Mouse (Mus musculus) midbrain, embryonic 12.5 days (tissue): ENCODE data around the gene Rnf123. TPM values are rescaled to one million over a fixed set of nuclear protein-coding genes. Genes with fewer than 3 reads are reported as not detected.
A peak's percentile ranks its signal among the peaks of the same experiment; 100 is the strongest.

Experiments
- ATAC-seq: fragments of 200-750 bp; cut with Nextera tagmentation; 2 replicates; pipeline ENCODE4 v1.8.0; 2017; ENCODE audit warnings: low read depth, moderate TSS enrichment, moderate library complexity; ENCODE audit not compliant: low FRiP score
- H3K27ac ChIP-seq: fragments of 300-500 bp; sonication (generic); replicated peaks from 2 replicates; pipeline ENCODE4 v1.5.1; 2016; ENCODE audit warnings: mild to moderate bottlenecking
- H3K27me3 ChIP-seq: fragments of 300-500 bp; sonication (generic); 2 replicates; pipeline ENCODE4 v1.6.1; 2016; ENCODE audit warnings: mild to moderate bottlenecking
- H3K36me3 ChIP-seq: fragments of 300-500 bp; sonication (generic); 2 replicates; pipeline ENCODE4 v1.6.1; 2016
- H3K4me1 ChIP-seq: fragments of 300-500 bp; sonication (generic); 2 replicates; pipeline ENCODE4 v1.6.1; 2016
- H3K4me2 ChIP-seq: fragments of 300-500 bp; sonication (generic); replicated peaks from 2 replicates; pipeline ENCODE4 v1.6.1; 2016; ENCODE audit warnings: mild to moderate bottlenecking, moderate library complexity
- H3K4me3 ChIP-seq: fragments of 300-500 bp; sonication (generic); 2 replicates; pipeline ENCODE4 v1.5.1; 2016; ENCODE audit warnings: mild to moderate bottlenecking
- H3K9ac ChIP-seq: fragments of 300-500 bp; sonication (generic); replicated peaks from 2 replicates; pipeline ENCODE4 v1.6.1; 2016; ENCODE audit warnings: mild to moderate bottlenecking, moderate library complexity
- H3K9me3 ChIP-seq: fragments of 300-500 bp; sonication (generic); 2 replicates; pipeline ENCODE4 v1.6.1; 2016; ENCODE audit warnings: mild to moderate bottlenecking
- WGBS: fragments of 180-500 bp; shearing (Covaris S2); methylation state at CpG from one replicate; pipeline ENCODE4 v1.1.7; 2016; 5-methylcytosine and 5-hydroxymethylcytosine counted together
- polyA plus RNA-seq: library from polyadenylated mRNA; unstranded; fragments of >200 nt; fragmentation: Nextera tagmentation; extraction: Ambion mirVana; gene quantifications from 2 replicates; pipeline ENCODE4 v1.2.1, GENCODE M21; 2016

Rnf123 gene
- polyA plus RNA-seq, 1 experiment from 2014 or later = 41.2 TPM

DNA sequence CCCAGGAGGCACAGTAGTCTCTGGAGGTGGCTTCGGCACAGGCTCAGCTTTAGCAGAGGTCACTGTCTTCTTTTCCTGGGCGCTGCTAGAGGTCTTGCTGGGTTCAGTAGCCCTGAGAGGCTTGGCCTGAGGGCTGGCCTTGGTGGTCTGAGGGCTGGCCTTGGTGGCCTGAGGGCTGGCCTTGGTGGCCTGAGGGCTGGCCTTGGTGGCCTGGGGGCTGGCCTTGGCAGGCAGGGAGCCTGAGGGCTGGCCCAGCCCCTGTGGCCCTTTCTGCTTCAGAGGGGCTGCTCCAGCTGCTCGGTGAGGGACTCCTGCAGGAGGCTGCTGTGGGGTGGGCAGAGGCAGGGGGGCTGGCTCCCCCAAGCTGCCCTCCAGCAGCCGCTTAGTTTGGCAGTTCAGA is 34.0 kb upstream of the Rnf123 start:
- 62% methylated on average over 4 of the region's 4 CpGs for WGBS
- no peak for ATAC-seq
- Histone ChIP-seq H3K9ac (no peak overlapping the region), H3K4me1 (peaks cover 4% of the 10 kb centered on the region; the same call in 1 of the 2 replicates), H3K27ac (no peak overlapping the region), H3K36me3 (peaks cover 48% of the 10 kb centered on the region), H3K27me3 (peaks cover 9% of the 10 kb centered on the region; the same call in 1 of the 2 replicates), H3K4me3 (no peak overlapping the region), H3K9me3 (no peaks in the 10 kb centered on the region), H3K4me2 (no peak overlapping the region)

- H3K4me1 ChIP-seq = peaks cover 16% of the 10 kb centered on the region
- no peak overlapping the region for H3K4me2 ChIP-seq
- H3K9ac ChIP-seq = no peak overlapping the region
- peaks cover 57% of the 10 kb centered on the region for H3K36me3 ChIP-seq
- peaks cover 23% of the 10 kb centered on the region for H3K27me3 ChIP-seq
- H3K9me3 ChIP-seq = no peaks in the 10 kb centered on the region
- WGBS = 77% methylated on average over 43 of the region's 43 CpGs
- ATAC-seq = no peak
- no peak overlapping the region for H3K4me3 ChIP-seq
- H3K27ac ChIP-seq = no peak overlapping the region
Observed at GRCm38 (mm10) chr9:108115290-108116077, 32.3 kb upstream of the Rnf123 start.

- Histone ChIP-seq H3K4me1 (peaks cover 13% of the 10 kb centered on the region), H3K36me3 (peaks cover 61% of the 10 kb centered on the region), H3K9ac (no peak overlapping the region), H3K4me3 (no peak overlapping the region), H3K9me3 (no peaks in the 10 kb centered on the region), H3K27ac (no peak overlapping the region), H3K27me3 (peaks cover 29% of the 10 kb centered on the region), H3K4me2 (no peak overlapping the region)
- ATAC-seq = no peak
- 97% methylated on average over 18 of the region's 18 CpGs for WGBS
Observed at GRCm38 (mm10) chr9:108112719-108113340, 29.7 kb upstream of the Rnf123 start.

DNA sequence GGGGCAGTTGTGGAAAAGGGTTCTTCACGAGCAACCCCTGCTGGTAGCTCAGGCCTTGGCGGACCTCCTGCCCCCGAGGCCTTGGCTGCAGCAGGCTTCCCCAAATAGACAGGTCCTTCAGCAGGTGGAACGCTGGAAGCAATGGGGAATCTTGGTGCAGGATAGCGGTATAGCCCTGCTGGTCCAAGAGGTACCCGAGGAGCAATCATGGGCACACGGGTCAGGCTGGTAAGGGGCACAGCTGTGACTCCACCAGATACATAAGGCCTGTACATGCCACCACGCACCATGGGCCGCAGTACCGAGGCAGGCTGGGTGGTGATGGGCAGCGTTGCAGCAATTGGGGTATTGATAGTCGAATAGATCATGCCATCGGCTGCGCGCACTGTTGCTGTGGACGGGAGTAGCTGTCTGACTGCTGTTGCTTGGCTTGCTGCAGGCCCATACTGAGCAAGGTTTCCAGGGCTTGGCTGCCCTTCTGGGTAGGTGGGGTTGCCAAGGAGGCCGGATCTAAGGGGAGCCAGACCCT is 28.5 kb upstream of the Rnf123 start:
- Histone ChIP-seq H3K27me3 (peaks cover 29% of the 10 kb centered on the region), H3K4me1 (peaks cover 13% of the 10 kb centered on the region), H3K4me3 (peak overlapping the region; percentile 10), H3K4me2 (peak overlapping the region; percentile 35), H3K9me3 (no peaks in the 10 kb centered on the region), H3K9ac (no peak overlapping the region), H3K36me3 (peaks cover 66% of the 10 kb centered on the region), H3K27ac (peak overlapping the region; percentile 4; the same call in 1 of the 2 replicates)
- WGBS = 75% methylated on average over 17 of the region's 17 CpGs
- ATAC-seq = no peak

DNA sequence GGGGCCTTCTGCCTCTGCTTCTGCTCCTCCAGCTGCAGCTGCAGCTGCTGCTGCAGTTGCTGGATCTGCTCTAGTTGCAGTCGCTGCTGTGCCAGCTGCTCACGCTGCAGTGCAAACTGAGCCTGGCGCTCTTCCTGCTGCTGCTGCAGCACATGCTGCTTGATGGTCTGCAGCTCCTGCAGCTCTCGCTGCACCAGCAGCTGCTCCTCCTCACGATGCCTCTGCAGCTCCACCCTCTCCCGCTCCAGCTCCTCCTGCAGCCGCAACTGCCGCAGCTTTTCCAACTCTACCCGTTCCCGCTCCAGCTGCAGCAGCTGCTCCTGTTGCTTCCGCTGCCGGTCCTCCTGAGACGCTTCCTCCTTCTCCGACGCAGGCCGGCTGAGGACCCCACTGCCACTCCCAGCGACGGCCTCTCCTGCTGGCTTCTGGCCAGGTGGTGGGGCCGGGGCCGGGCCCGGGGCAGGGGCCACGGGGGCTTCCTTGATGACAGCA is 28.0 kb upstream of the Rnf123 start:
- peak overlapping the region; percentile 4; the same call in 1 of the 2 replicates for H3K27ac ChIP-seq
- peaks cover 65% of the 10 kb centered on the region for H3K36me3 ChIP-seq
- WGBS = 20% methylated on average over 22 of the region's 22 CpGs

GRCm38 (mm10) chr9:108110160-108110559 is 27.0 kb upstream of the Rnf123 start:
- Histone ChIP-seq H3K9me3 (no peaks in the 10 kb centered on the region), H3K4me2 (no peak overlapping the region), H3K27ac (no peak overlapping the region), H3K27me3 (peaks cover 21% of the 10 kb centered on the region), H3K9ac (no peak overlapping the region), H3K36me3 (peaks cover 62% of the 10 kb centered on the region), H3K4me1 (peaks cover 20% of the 10 kb centered on the region), H3K4me3 (no peak overlapping the region)
- ATAC-seq = no peak
- whole genome bisulfite sequencing = 90% methylated on average over 16 of the region's 16 CpGs

More for the DNA sequence above, 28.0 kb upstream of the Rnf123 start:
- ATAC-seq = no peak
- Histone ChIP-seq H3K27me3 (peaks cover 27% of the 10 kb centered on the region), H3K9ac (no peak overlapping the region), H3K9me3 (no peaks in the 10 kb centered on the region), H3K4me1 (peaks cover 13% of the 10 kb centered on the region), H3K4me3 (peak overlapping the region; percentile 10), H3K4me2 (peak overlapping the region; percentile 35)

- Histone ChIP-seq H3K4me1 (peaks cover 30% of the 10 kb centered on the region), H3K36me3 (peaks cover 49% of the 10 kb centered on the region), H3K9me3 (no peaks in the 10 kb centered on the region), H3K27me3 (peaks cover 25% of the 10 kb centered on the region), H3K4me2 (no peak overlapping the region), H3K9ac (no peak overlapping the region), H3K4me3 (no peak overlapping the region), H3K27ac (no peak overlapping the region)
- 95% methylated on average over 16 of the region's 16 CpGs for WGBS
- no peak for ATAC-seq
Observed at GRCm38 (mm10) chr9:108107867-108108266, 24.7 kb upstream of the Rnf123 start.

- ATAC-seq = no peak
- WGBS = 89% methylated on average over 23 of the region's 23 CpGs
- Histone ChIP-seq H3K4me1 (peaks cover 24% of the 10 kb centered on the region), H3K4me3 (no peak overlapping the region), H3K9ac (no peak overlapping the region), H3K27me3 (peaks cover 17% of the 10 kb centered on the region), H3K36me3 (peaks cover 49% of the 10 kb centered on the region), H3K4me2 (no peak overlapping the region), H3K9me3 (no peaks in the 10 kb centered on the region), H3K27ac (no peak overlapping the region)
Observed at GRCm38 (mm10) chr9:108106090-108106489, 22.9 kb upstream of the Rnf123 start.

- peaks cover 47% of the 10 kb centered on the region for H3K36me3 ChIP-seq
- H3K4me1 ChIP-seq = peaks cover 18% of the 10 kb centered on the region
- peaks cover 11% of the 10 kb centered on the region for H3K27me3 ChIP-seq
- no peak overlapping the region for H3K27ac ChIP-seq
- H3K9ac ChIP-seq = no peak overlapping the region
- H3K9me3 ChIP-seq = no peaks in the 10 kb centered on the region
- H3K4me3 ChIP-seq = no peak overlapping the region
- ATAC-seq = no peak
- WGBS = 71% methylated on average over 12 of the region's 12 CpGs
- H3K4me2 ChIP-seq = no peak overlapping the region
Observed at GRCm38 (mm10) chr9:108105549-108105863, 22.4 kb upstream of the Rnf123 start.

DNA sequence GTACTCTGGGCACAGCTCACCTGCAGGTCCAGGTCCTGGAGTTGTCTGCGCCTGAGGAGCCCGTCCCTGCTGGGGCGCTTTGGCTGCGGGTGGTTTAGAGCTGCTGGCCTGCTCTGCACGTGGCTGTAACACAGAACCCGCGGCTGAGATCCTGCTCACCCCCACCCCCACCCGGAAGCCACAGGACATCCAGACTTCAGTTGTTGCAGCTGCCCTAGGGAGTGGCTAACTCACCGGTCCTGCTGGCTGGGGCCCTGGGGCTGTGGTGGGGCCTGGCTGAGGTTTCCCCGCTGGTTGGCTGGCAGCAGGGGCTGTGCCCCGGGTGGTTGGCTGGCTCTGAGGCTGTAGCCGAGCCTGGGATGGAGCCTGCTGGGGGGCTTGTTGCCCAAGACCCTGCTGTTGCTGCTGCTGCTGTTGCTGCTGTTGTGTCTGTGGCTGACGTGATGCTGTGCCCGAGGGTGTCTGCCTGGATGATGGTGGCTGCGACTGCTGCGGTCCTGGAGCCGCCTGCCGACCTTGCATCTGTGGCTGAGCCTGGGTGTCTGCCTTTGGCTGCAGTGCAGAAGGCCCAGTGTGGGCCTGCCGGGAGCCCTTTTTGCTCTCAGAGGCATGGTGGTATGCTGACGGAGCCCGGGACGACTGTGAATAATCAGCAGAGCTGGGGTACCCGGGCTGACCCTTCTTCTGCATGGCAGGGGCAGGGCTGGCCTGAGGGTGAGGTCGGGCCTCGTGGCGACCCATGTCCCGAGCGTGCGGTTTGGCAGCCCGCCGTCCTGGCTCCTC is 21.8 kb upstream of the Rnf123 start:
- Histone ChIP-seq H3K9me3 (no peaks in the 10 kb centered on the region), H3K27ac (peak overlapping the region; percentile 49; the same call in 1 of the 2 replicates), H3K4me2 (peak overlapping the region; percentile 4; the same call in 1 of the 2 replicates), H3K9ac (peak overlapping the region; percentile 20; the same call in 1 of the 2 replicates), H3K27me3 (peaks cover 10% of the 10 kb centered on the region), H3K4me1 (peaks cover 17% of the 10 kb centered on the region), H3K4me3 (no peak overlapping the region), H3K36me3 (peaks cover 47% of the 10 kb centered on the region)
- 33% methylated on average over 31 of the region's 31 CpGs for whole genome bisulfite sequencing
- ATAC-seq = 0 out of 2 replicates have a peak, but pooled peaks have one; percentile 23

DNA sequence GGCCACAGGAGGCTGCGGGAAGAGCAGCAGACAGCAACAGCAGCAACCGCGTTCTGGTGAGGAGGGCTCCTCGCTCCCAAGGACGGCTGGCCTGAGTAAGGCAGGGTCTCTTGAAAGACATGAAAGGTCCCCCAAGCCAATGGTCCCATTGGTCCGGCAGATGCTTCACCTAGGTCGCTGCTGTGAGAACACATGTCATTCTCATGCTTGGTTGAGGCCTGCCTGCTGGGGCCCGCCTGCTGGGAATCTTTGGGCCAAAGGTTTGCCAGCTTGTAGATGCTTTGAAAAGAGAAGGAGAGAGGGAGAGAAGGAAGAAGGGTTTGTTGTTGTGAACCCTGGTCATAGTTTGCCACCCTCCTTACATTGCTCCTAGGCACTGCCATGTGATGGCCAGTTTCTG is 16.5 kb upstream of the Rnf123 start:
- no peak for ATAC-seq
- Histone ChIP-seq H3K4me2 (no peak overlapping the region), H3K9me3 (no peaks in the 10 kb centered on the region), H3K9ac (0 out of 2 replicates have a peak overlapping the region, but pooled peaks have one; percentile 20), H3K4me1 (peaks cover 17% of the 10 kb centered on the region), H3K27ac (no peak overlapping the region), H3K27me3 (no peaks in the 10 kb centered on the region), H3K4me3 (no peak overlapping the region), H3K36me3 (peaks cover 28% of the 10 kb centered on the region)
- WGBS = 82% methylated on average over 8 of the region's 8 CpGs
